ENCODE assay signal across 23 mouse cellular contexts in the genomic region with DNA sequence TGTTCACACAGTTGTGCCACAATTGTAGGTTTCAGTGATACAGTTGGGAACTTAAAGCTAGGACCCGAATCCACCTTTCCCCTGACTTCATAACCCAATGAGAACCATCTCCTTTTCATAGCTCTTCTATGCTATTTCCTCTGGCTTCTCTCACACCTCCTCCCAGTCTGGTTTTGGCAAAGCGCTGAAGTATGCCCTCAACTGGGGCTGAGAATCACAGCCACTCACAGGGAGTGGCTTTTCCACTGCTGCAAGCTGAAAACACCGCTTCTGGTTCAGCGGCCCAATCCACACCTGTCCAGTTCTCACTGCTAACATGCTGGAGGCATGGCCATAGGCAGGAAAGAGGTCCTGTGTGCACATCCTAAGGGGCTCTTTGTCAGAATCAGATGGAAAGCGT.
DNase-seq lines count a peak whose midpoint lies in the region; ATAC-seq and TF ChIP-seq lines count a peak whose summit lies in the region.
"Had no signal": no experiment of that assay in that cellular context is flagged by ENCODE, and none has a peak within 500 bp of the region (broad histone marks: within the 10 kb centered on the region; RNA-seq: fewer than 3 reads in every experiment).

No protein-coding gene starts in this region.

- DNase-seq in frontal cortex, postnatal 10 days (ENCODE audit: low spot score in 2 of 2) = no peak
- DNase-seq in ES-CJ7 (ENCODE audit: low read depth, low spot score) = peak; percentile 6
- peak; percentile 9 for DNase-seq in ZHBTc4 (ENCODE audit: low read depth, low spot score)
- peak; percentile 42 for DNase-seq in naive thymus-derived CD4-positive, alpha-beta T cell, adult 2 months (ENCODE audit: low read depth)
- DNase-seq in T-cell, adult 2 months (ENCODE audit: low spot score) = no peak
- DNase-seq in midbrain, postnatal 0 days (ENCODE audit: low spot score) = no peak
- DNase-seq: adrenal gland, adult 8-10 months; adrenal gland, postnatal 14 days; adrenal gland, postnatal 36 days; B cell, adult 2 months; cerebellum, adult 11 months; cerebellum, adult 2 months; cerebellum, adult 9-10 months; cerebellum, postnatal 10 days; cerebellum, postnatal 25 days had no signal

- H3K4me3 ChIP-seq in midbrain, postnatal 0 days (ENCODE audit: low read depth, low read length) = no peak overlapping the region
- H3K4me3 ChIP-seq: embryonic facial prominence, embryonic 10.5 days; embryonic facial prominence, embryonic 12.5 days; forebrain, embryonic 13.5 days; forebrain, embryonic 15.5 days had no signal

- H3K9me3 ChIP-seq in midbrain, postnatal 0 days (ENCODE audit: low read length) = no peaks in the 10 kb centered on the region
- H3K9me3 ChIP-seq: embryonic facial prominence, embryonic 10.5 days; embryonic facial prominence, embryonic 12.5 days; forebrain, embryonic 13.5 days; forebrain, embryonic 15.5 days had no signal

- H3K27me3 ChIP-seq in midbrain, postnatal 0 days (ENCODE audit: insufficient read depth, low read length) = no peaks in the 10 kb centered on the region
- H3K27me3 ChIP-seq: CH12.LX; embryonic facial prominence, embryonic 12.5 days; forebrain, embryonic 13.5 days; forebrain, embryonic 15.5 days had no signal

- peak; percentile 81 for ATAC-seq in frontal cortex, adult (ENCODE audit: low TSS enrichment)
- no peak for ATAC-seq in midbrain, postnatal 0 days (ENCODE audit: low FRiP score)
- ATAC-seq: activated CD4-positive, CD25-positive, alpha-beta regulatory T cell, adult 4 months; CD4-positive, CD25-positive, alpha-beta regulatory T cell, adult 4 months; forebrain, embryonic 13.5 days; forebrain, embryonic 15.5 days had no signal

- TF ChIP-seq CTCF in midbrain, postnatal 0 days (IDR thresholded peaks at IDR 0.05) = no peak

- no peak overlapping the region for H3K4me2 ChIP-seq in midbrain, postnatal 0 days (ENCODE audit: low read depth, low read length, poor library complexity, severe bottlenecking)
- H3K4me2 ChIP-seq: embryonic facial prominence, embryonic 12.5 days; forebrain, embryonic 13.5 days; forebrain, embryonic 15.5 days had no signal

- H3K4me1 ChIP-seq in midbrain, postnatal 0 days (ENCODE audit: insufficient read depth, low read length) = no peaks in the 10 kb centered on the region
- H3K4me1 ChIP-seq: embryonic facial prominence, embryonic 12.5 days; forebrain, embryonic 13.5 days; forebrain, embryonic 15.5 days had no signal

- 92% methylated on average over 5 of the region's 5 CpGs for WGBS in midbrain, postnatal 0 days

- no peak overlapping the region for H3K9ac ChIP-seq in midbrain, postnatal 0 days (replicated peaks; ENCODE audit: low read length, poor library complexity, severe bottlenecking)
- H3K9ac ChIP-seq: embryonic facial prominence, embryonic 12.5 days; forebrain, embryonic 13.5 days; forebrain, embryonic 15.5 days had no signal

- H3K36me3 ChIP-seq in midbrain, postnatal 0 days (ENCODE audit: insufficient read depth, low read length) = no peaks in the 10 kb centered on the region
- H3K36me3 ChIP-seq: embryonic facial prominence, embryonic 10.5 days; embryonic facial prominence, embryonic 12.5 days; forebrain, embryonic 15.5 days had no signal

- no peak overlapping the region for H3K27ac ChIP-seq in midbrain, postnatal 0 days (ENCODE audit: low read depth, low read length)
- H3K27ac ChIP-seq: embryonic facial prominence, embryonic 10.5 days; embryonic facial prominence, embryonic 12.5 days; forebrain, embryonic 13.5 days; forebrain, embryonic 15.5 days had no signal

Comparison
In these comparisons a context has a peak if more than half of its experiments do, and no peak if none do; other contexts are left out.
1. DNase-seq: peak in ES-CJ7 (single experiment), ZHBTc4 (single experiment) and naive thymus-derived CD4-positive, alpha-beta T cell, adult 2 months (single experiment); none in frontal cortex, postnatal 10 days (0 of 2), T-cell, adult 2 months (single experiment) and midbrain, postnatal 0 days (single experiment).